Mouse (Mus musculus) liver, embryonic 16.5 days (tissue): Measurements from ENCODE around the gene 6030468B19Rik. TPM values are rescaled to one million over a fixed set of nuclear protein-coding genes. Genes with fewer than 3 reads are reported as not detected.

Source experiments
- ATAC-seq: fragments of 200-750 bp; cut with Nextera tagmentation; 2 replicates; pipeline ENCODE4 v1.8.0; 2017; ENCODE audit warnings: low read depth, mild to moderate bottlenecking, moderate number of reproducible peaks, moderate library complexity
- H3K27ac ChIP-seq: fragments of 300-500 bp; sonication (generic); 2 replicates; pipeline ENCODE4 v1.5.1; 2014; ENCODE audit warnings: mild to moderate bottlenecking, low read length
- H3K27me3 ChIP-seq: fragments of 300-500 bp; sonication (generic); 2 replicates; pipeline ENCODE4 v1.6.1; 2014; ENCODE audit warnings: low read depth, low read length, mixed read lengths; ENCODE audit not compliant: control insufficient read depth, insufficient read depth
- H3K36me3 ChIP-seq: fragments of 300-500 bp; sonication (generic); 2 replicates; pipeline ENCODE4 v1.6.1; 2014; ENCODE audit warnings: mild to moderate bottlenecking; ENCODE audit not compliant: control insufficient read depth, insufficient read depth
- H3K4me1 ChIP-seq: fragments of 300-500 bp; sonication (generic); 2 replicates; pipeline ENCODE4 v1.6.1; 2014; ENCODE audit warnings: low read depth, low read length, mixed read lengths; ENCODE audit not compliant: control insufficient read depth
- H3K4me2 ChIP-seq: fragments of 300-500 bp; sonication (generic); 2 replicates; pipeline ENCODE4 v1.6.1; 2014; ENCODE audit warnings: low read depth, low read length, mixed read lengths
- H3K4me3 ChIP-seq: fragments of 300-500 bp; sonication (generic); 2 replicates; pipeline ENCODE4 v1.5.1; 2014; ENCODE audit warnings: low read depth, mild to moderate bottlenecking, low read length
- H3K9ac ChIP-seq: fragments of 300-500 bp; sonication (generic); 2 replicates; pipeline ENCODE4 v1.6.1; 2014; ENCODE audit warnings: low read depth, low read length
- H3K9me3 ChIP-seq: fragments of 300-500 bp; sonication (generic); replicated peaks from 2 replicates; pipeline ENCODE4 v1.6.1; 2016; ENCODE audit warnings: low read length; ENCODE audit not compliant: control insufficient read depth
- WGBS: fragments of 180-500 bp; shearing (Covaris S2); extraction: QIAGEN DNeasy Blood & Tissue Kit; methylation state at CpG from one replicate; pipeline ENCODE4 v1.1.7; 2014; ENCODE audit not compliant: insufficient replicate concordance; 5-methylcytosine and 5-hydroxymethylcytosine counted together
- polyA plus RNA-seq: library from polyadenylated mRNA; unstranded; fragments of >200 nt; fragmentation: Nextera tagmentation; extraction: Ambion mirVana; gene quantifications from 2 replicates; pipeline ENCODE4 v1.2.1, GENCODE M21; 2015

The 6030468B19Rik gene
- polyA plus RNA-seq, 1 experiment from 2014 or later = 74.2 TPM

- Histone ChIP-seq H3K9me3 (no peaks in the 10 kb centered on the region), H3K27me3 (no peaks in the 10 kb centered on the region), H3K4me2 (no peak overlapping the region), H3K9ac (no peak overlapping the region), H3K4me1 (peaks cover 25% of the 10 kb centered on the region), H3K36me3 (peaks cover 65% of the 10 kb centered on the region), H3K4me3 (no peak overlapping the region), H3K27ac (no peak overlapping the region)
- no peak for ATAC-seq
- WGBS = 92% methylated on average over 7 of the region's 7 CpGs
These were observed 22.7 kb downstream of the 6030468B19Rik start for GRCm38 (mm10) chr11:117820173-117820572.

GRCm38 (mm10) chr11:117821868-117822267 is 24.4 kb downstream of the 6030468B19Rik start:
- Histone ChIP-seq H3K9ac (no peak overlapping the region), H3K4me2 (no peak overlapping the region), H3K4me3 (no peak overlapping the region), H3K27me3 (no peaks in the 10 kb centered on the region), H3K4me1 (peaks cover 29% of the 10 kb centered on the region), H3K36me3 (peaks cover 53% of the 10 kb centered on the region), H3K9me3 (no peaks in the 10 kb centered on the region), H3K27ac (no peak overlapping the region)
- ATAC-seq = no peak
- 82% methylated on average over 9 of the region's 9 CpGs for WGBS

GRCm38 (mm10) chr11:117822728-117823241 is 25.3 kb downstream of the 6030468B19Rik start:
- Histone ChIP-seq H3K36me3 (peaks cover 44% of the 10 kb centered on the region), H3K4me3 (no peak overlapping the region), H3K27me3 (no peaks in the 10 kb centered on the region), H3K9ac (no peak overlapping the region), H3K4me2 (no peak overlapping the region), H3K9me3 (no peaks in the 10 kb centered on the region), H3K4me1 (peaks cover 37% of the 10 kb centered on the region), H3K27ac (no peak overlapping the region)
- WGBS = 87% methylated on average over 7 of the region's 7 CpGs
- ATAC-seq = no peak

GRCm38 (mm10) chr11:117823411-117823810 is 26.0 kb downstream of the 6030468B19Rik start:
- no peak overlapping the region for H3K4me3 ChIP-seq
- peaks cover 38% of the 10 kb centered on the region for H3K36me3 ChIP-seq
- 82% methylated on average over 6 of the region's 6 CpGs for WGBS
- H3K4me2 ChIP-seq = peak overlapping the region; percentile 77
- H3K9me3 ChIP-seq = no peaks in the 10 kb centered on the region
- H3K27ac ChIP-seq = no peak overlapping the region
- peaks cover 43% of the 10 kb centered on the region for H3K4me1 ChIP-seq
- no peak overlapping the region for H3K9ac ChIP-seq
- no peaks in the 10 kb centered on the region for H3K27me3 ChIP-seq
- no peak for ATAC-seq

- H3K9me3 ChIP-seq = no peaks in the 10 kb centered on the region
- peak; percentile 48 for ATAC-seq
- peaks cover 52% of the 10 kb centered on the region for H3K4me1 ChIP-seq
- WGBS = 19% methylated on average over 23 of the region's 23 CpGs
- no peaks in the 10 kb centered on the region for H3K27me3 ChIP-seq
- H3K4me2 ChIP-seq = peak overlapping the region; percentile 77
- H3K27ac ChIP-seq = peak overlapping the region; percentile 92
- H3K9ac ChIP-seq = peak overlapping the region; percentile 85
- peaks cover 34% of the 10 kb centered on the region for H3K36me3 ChIP-seq
- peak overlapping the region; percentile 78 for H3K4me3 ChIP-seq
These were observed 26.9 kb downstream of the 6030468B19Rik start for GRCm38 (mm10) chr11:117824060-117824969.

- ATAC-seq = peak; percentile 58
- Histone ChIP-seq H3K4me3 (peak within 1 kb of the TSS; percentile 78), H3K27me3 (no peaks in the 10 kb centered on the region), H3K27ac (peak within 1 kb of the TSS; percentile 92), H3K9me3 (no peaks in the 10 kb centered on the region), H3K4me2 (peak within 1 kb of the TSS; percentile 77), H3K9ac (peak within 1 kb of the TSS; percentile 85), H3K36me3 (peaks cover 25% of the 10 kb centered on the region), H3K4me1 (peaks cover 64% of the 10 kb centered on the region)
- under 1% methylated on average over 34 of the region's 34 CpGs for WGBS
These were observed 28.1 kb downstream of the 6030468B19Rik start, which contains the start of the genes Afmid and Tk1 for GRCm38 (mm10) chr11:117825333-117826101. Afmid (plus strand) TSS chr11:117825924. Tk1 (minus strand) TSS chr11:117826092.

- Histone ChIP-seq H3K9ac (peak overlapping the region; percentile 85), H3K36me3 (peaks cover 23% of the 10 kb centered on the region), H3K4me3 (peak overlapping the region; percentile 78), H3K9me3 (no peaks in the 10 kb centered on the region), H3K4me1 (peaks cover 71% of the 10 kb centered on the region), H3K4me2 (peak overlapping the region; percentile 77), H3K27me3 (no peaks in the 10 kb centered on the region), H3K27ac (peak overlapping the region; percentile 92)
- 41% methylated on average over 5 of the region's 5 CpGs for WGBS
- no peak for ATAC-seq
These were observed 28.7 kb downstream of the 6030468B19Rik start for GRCm38 (mm10) chr11:117826164-117826563.

- ATAC-seq = no peak
- H3K9me3 ChIP-seq = no peaks in the 10 kb centered on the region
- peaks cover 15% of the 10 kb centered on the region for H3K36me3 ChIP-seq
- H3K4me1 ChIP-seq = peaks cover 78% of the 10 kb centered on the region
- peak overlapping the region; percentile 91 for H3K27ac ChIP-seq
- WGBS = 62% methylated on average over 8 of the region's 8 CpGs
- H3K27me3 ChIP-seq = no peaks in the 10 kb centered on the region
- H3K4me3 ChIP-seq = peak overlapping the region; percentile 78; the same call in 1 of the 2 replicates
- peak overlapping the region; percentile 77 for H3K4me2 ChIP-seq
- peak overlapping the region; percentile 0; the same call in 1 of the 2 replicates for H3K9ac ChIP-seq
These were observed 29.5 kb downstream of the 6030468B19Rik start for GRCm38 (mm10) chr11:117826916-117827315.
